8 mouse cellular contexts compared by ENCODE assay signal in genomic region chr19:32954001-32954605, GRCm38 (mm10).
A peak's percentile ranks its signal among the peaks of the same experiment; 100 is the strongest.
DNase-seq lines count a peak whose midpoint lies in the region; ATAC-seq and TF ChIP-seq lines count a peak whose summit lies in the region.

No protein-coding gene starts in this region.

- TF ChIP-seq CTCF in midbrain, postnatal 0 days (IDR thresholded peaks at IDR 0.05), result peak; percentile 64

- H3K27ac ChIP-seq in forebrain, embryonic 16.5 days (ENCODE audit: low read length), result no peak overlapping the region
- H3K27ac ChIP-seq in midbrain, postnatal 0 days (ENCODE audit: low read depth, low read length), result no peak overlapping the region

- intact Hi-C loops in heart, postnatal 25 days (cut with DNase I), result loop anchor here (2.0 to 5.0 kb wide), 2 partner anchors 47 to 239 kb away; no protein-coding TSS in a partner anchor

- no peaks in the 10 kb centered on the region for H3K36me3 ChIP-seq in forebrain, embryonic 16.5 days (ENCODE audit: control insufficient read depth, insufficient read depth)
- no peaks in the 10 kb centered on the region for H3K36me3 ChIP-seq in midbrain, postnatal 0 days (ENCODE audit: insufficient read depth, low read length)

- H3K4me2 ChIP-seq in forebrain, embryonic 16.5 days (ENCODE audit: low read length), result no peak overlapping the region
- no peak overlapping the region for H3K4me2 ChIP-seq in midbrain, postnatal 0 days (ENCODE audit: low read depth, low read length, poor library complexity, severe bottlenecking)

- peak; percentile 36 for ATAC-seq in activated CD4-positive, CD25-positive, alpha-beta regulatory T cell, adult 4 months
- 0 out of 2 replicates have a peak, but pooled peaks have one; percentile 15 for ATAC-seq in forebrain, embryonic 16.5 days
- no peak for ATAC-seq in midbrain, postnatal 0 days (ENCODE audit: low FRiP score)
- ATAC-seq in erythroblast, adult 5-6 weeks (replicated peaks; ENCODE audit: low FRiP score, poor library complexity, severe bottlenecking), result no peak

- no peaks in the 10 kb centered on the region for H3K9me3 ChIP-seq in forebrain, embryonic 16.5 days (ENCODE audit: control insufficient read depth, low read length)
- H3K9me3 ChIP-seq in midbrain, postnatal 0 days (ENCODE audit: low read length), result no peaks in the 10 kb centered on the region

- no peaks in the 10 kb centered on the region for H3K27me3 ChIP-seq in forebrain, embryonic 16.5 days (replicated peaks; ENCODE audit: control insufficient read depth, insufficient read depth, low read length)
- H3K27me3 ChIP-seq in midbrain, postnatal 0 days (ENCODE audit: insufficient read depth, low read length), result no peaks in the 10 kb centered on the region

- WGBS in forebrain, embryonic 16.5 days, result 29% methylated on average over 4 of the region's 4 CpGs
- 37% methylated on average over 4 of the region's 4 CpGs for WGBS in midbrain, postnatal 0 days

- DNase-seq in heart, adult 8-10 months (ENCODE audit: low spot score), result peak; percentile 73
- no peak for DNase-seq in heart, postnatal 25 days (ENCODE audit: low spot score)
- peak; percentile 62 for DNase-seq in A20 (ENCODE audit: low read depth, low spot score)
- peak; percentile 38 to 44 for DNase-seq in kidney, postnatal 36 days
- DNase-seq in midbrain, postnatal 0 days (ENCODE audit: low spot score), result peak; percentile 63

- H3K4me3 ChIP-seq in forebrain, embryonic 16.5 days (replicated peaks; ENCODE audit: low read length), result no peak overlapping the region
- H3K4me3 ChIP-seq in midbrain, postnatal 0 days (ENCODE audit: low read depth, low read length), result no peak overlapping the region

- H3K4me1 ChIP-seq in forebrain, embryonic 16.5 days (replicated peaks; ENCODE audit: control insufficient read depth, insufficient read depth, low read length), result peaks cover 5% of the 10 kb centered on the region; the same call in 1 of the 2 replicates
- no peaks in the 10 kb centered on the region for H3K4me1 ChIP-seq in midbrain, postnatal 0 days (ENCODE audit: insufficient read depth, low read length)

- H3K9ac ChIP-seq in forebrain, embryonic 16.5 days (replicated peaks; ENCODE audit: low read depth, low read length), result no peak overlapping the region
- no peak overlapping the region for H3K9ac ChIP-seq in midbrain, postnatal 0 days (replicated peaks; ENCODE audit: low read length, poor library complexity, severe bottlenecking)

Comparison
In these comparisons a context has a peak if more than half of its experiments do, and no peak if none do; other contexts are left out.
1. ATAC-seq: peak in activated CD4-positive, CD25-positive, alpha-beta regulatory T cell, adult 4 months (single experiment) and forebrain, embryonic 16.5 days (single experiment); none in midbrain, postnatal 0 days (single experiment) and erythroblast, adult 5-6 weeks (single experiment).